ENCODE assay signal across 9 mouse cellular contexts in genomic region chr11:117235898-117236459, GRCm38 (mm10). TPM values are rescaled to one million over a fixed set of nuclear protein-coding genes. Genes with fewer than 3 reads are reported as not detected.
DNase-seq lines count a peak whose midpoint lies in the region; ATAC-seq and TF ChIP-seq lines count a peak whose summit lies in the region.
"Had no signal": no experiment of that assay in that cellular context is flagged by ENCODE, and none has a peak within 500 bp of the region (broad histone marks: within the 10 kb centered on the region; RNA-seq: fewer than 3 reads in every experiment).

No protein-coding gene starts in this region.

- peak; percentile 5; the same call in 1 of the 2 replicates for ATAC-seq in embryonic facial prominence, embryonic 14.5 days (ENCODE audit: low read depth)
- no peak for ATAC-seq in intestine, postnatal 0 days
- ATAC-seq in neural tube, embryonic 15.5 days (ENCODE audit: low FRiP score) = no peak

- no peaks in the 10 kb centered on the region for H3K9me3 ChIP-seq in embryonic facial prominence, embryonic 14.5 days (ENCODE audit: control insufficient read depth, low read length)
- no peaks in the 10 kb centered on the region for H3K9me3 ChIP-seq in intestine, postnatal 0 days (ENCODE audit: control insufficient read depth)
- no peaks in the 10 kb centered on the region for H3K9me3 ChIP-seq in neural tube, embryonic 15.5 days (replicated peaks)

- H3K4me3 ChIP-seq in embryonic facial prominence, embryonic 14.5 days (ENCODE audit: low read depth, low read length) = no peak overlapping the region
- no peak overlapping the region for H3K4me3 ChIP-seq in intestine, postnatal 0 days (ENCODE audit: low read depth, low read length)
- no peak overlapping the region for H3K4me3 ChIP-seq in neural tube, embryonic 15.5 days (replicated peaks)
- H3K4me3 ChIP-seq: layer of hippocampus, adult 2 months had no signal

- intact Hi-C loops in left cerebral cortex, postnatal 36 days (cut with DNase I) = loop anchor here (5.0 to 10.0 kb wide), 3 partner anchors 61 to 589 kb away; partner anchors contain the start of genes Afmid and Tk1

- peak overlapping the region; percentile 40 for H3K9ac ChIP-seq in embryonic facial prominence, embryonic 14.5 days (ENCODE audit: low read depth, low read length)
- peak overlapping the region; percentile 31; the same call in 1 of the 2 replicates for H3K9ac ChIP-seq in intestine, postnatal 0 days (ENCODE audit: low read depth, low read length)
- H3K9ac ChIP-seq in neural tube, embryonic 15.5 days (replicated peaks) = no peak overlapping the region

- H3K36me3 ChIP-seq in embryonic facial prominence, embryonic 14.5 days (ENCODE audit: control insufficient read depth, insufficient read depth, low read length) = 0 out of 2 replicates have a peak, but pooled peaks cover 3% of the 10 kb centered on the region
- H3K36me3 ChIP-seq in intestine, postnatal 0 days (ENCODE audit: control insufficient read depth, insufficient read depth) = no peaks in the 10 kb centered on the region
- no peaks in the 10 kb centered on the region for H3K36me3 ChIP-seq in neural tube, embryonic 15.5 days

- H3K4me2 ChIP-seq in embryonic facial prominence, embryonic 14.5 days (ENCODE audit: low read depth, low read length) = peak overlapping the region; percentile 71
- peak overlapping the region; percentile 30 for H3K4me2 ChIP-seq in intestine, postnatal 0 days (replicated peaks; ENCODE audit: low read depth)
- no peak overlapping the region for H3K4me2 ChIP-seq in neural tube, embryonic 15.5 days

- H3K4me1 ChIP-seq in embryonic facial prominence, embryonic 14.5 days (ENCODE audit: control insufficient read depth, insufficient read depth, low read length) = peaks cover 44% of the 10 kb centered on the region
- H3K4me1 ChIP-seq in intestine, postnatal 0 days (replicated peaks; ENCODE audit: control insufficient read depth, insufficient read depth, low read length) = peaks cover 12% of the 10 kb centered on the region; the same call in 1 of the 2 replicates
- peaks cover 29% of the 10 kb centered on the region for H3K4me1 ChIP-seq in neural tube, embryonic 15.5 days

- 16% methylated on average over 9 of the region's 9 CpGs for WGBS in embryonic facial prominence, embryonic 14.5 days
- 52% methylated on average over 9 of the region's 9 CpGs for WGBS in intestine, postnatal 0 days
- whole genome bisulfite sequencing in neural tube, embryonic 15.5 days = 23% methylated on average over 9 of the region's 9 CpGs

- no peak for TF ChIP-seq CTCF in intestine, postnatal 0 days (IDR thresholded peaks at IDR 0.05; ENCODE audit: low read depth)

- H3K27me3 ChIP-seq in embryonic facial prominence, embryonic 14.5 days (replicated peaks; ENCODE audit: control insufficient read depth, insufficient read depth, low read length) = no peaks in the 10 kb centered on the region
- H3K27me3 ChIP-seq in intestine, postnatal 0 days (replicated peaks; ENCODE audit: control insufficient read depth, insufficient read depth, low read length) = no peaks in the 10 kb centered on the region
- H3K27me3 ChIP-seq in neural tube, embryonic 15.5 days (replicated peaks) = no peaks in the 10 kb centered on the region

- DNase-seq in kidney, adult 11 months = peak; percentile 41
- no peak for DNase-seq in kidney, adult 9 months
- peak; percentile 65 for DNase-seq in embryonic facial prominence, embryonic 14.5 days (ENCODE audit: low spot score)
- no peak for DNase-seq in T-cell, adult 2 months (ENCODE audit: low spot score)
- no peak for DNase-seq in left cerebral cortex, postnatal 36 days (ENCODE audit: low spot score in 2 of 2)
- DNase-seq in cerebellum, adult 11 months = no peak

- H3K27ac ChIP-seq in embryonic facial prominence, embryonic 14.5 days (replicated peaks; ENCODE audit: low read depth, low read length) = peak overlapping the region; percentile 66
- H3K27ac ChIP-seq in intestine, postnatal 0 days (ENCODE audit: low read depth, low read length) = 0 out of 2 replicates have a peak overlapping the region, but pooled peaks have one; percentile 11
- peak overlapping the region; percentile 37; the same call in 1 of the 2 replicates for H3K27ac ChIP-seq in neural tube, embryonic 15.5 days (replicated peaks)

RNA-seq across cellular contexts. Expression of gene Sept9, which starts 36.5 kb away (rescaled TPM):
- 115 and 138 TPM in 2 replicates for polyA plus RNA-seq in embryonic facial prominence, embryonic 14.5 days (2014; fragmentation: Nextera tagmentation; extraction: Ambion mirVana)
- polyA plus RNA-seq in intestine, postnatal 0 days (2015; fragmentation: Nextera tagmentation; extraction: Ambion mirVana) = 74.5 and 81.5 TPM in 2 replicates
- 92.2 and 119 TPM in 2 replicates for polyA plus RNA-seq in neural tube, embryonic 15.5 days (2015; fragmentation: Nextera tagmentation; extraction: Ambion mirVana)
- total RNA-seq in left cerebral cortex, postnatal 36 days (2021) = 10 to 100 TPM; 74.3 to 77.1 TPM

Comparison
In these comparisons a context has a peak if more than half of its experiments do, and no peak if none do; other contexts are left out.
1. DNase-seq: peak in kidney, adult 11 months (single experiment) and embryonic facial prominence, embryonic 14.5 days (single experiment); none in kidney, adult 9 months (single experiment), T-cell, adult 2 months (single experiment), left cerebral cortex, postnatal 36 days (0 of 2) and cerebellum, adult 11 months (single experiment).
2. H3K27ac ChIP-seq: peak in every context shown above with its lines; median percentile 66 in embryonic facial prominence, embryonic 14.5 days; 37 in neural tube, embryonic 15.5 days; 11 in intestine, postnatal 0 days.